ENCODE assay signal across 10 mouse cellular contexts in genomic region chr5:139495019-139495669, GRCm38 (mm10). TPM values are rescaled to one million over a fixed set of nuclear protein-coding genes. Genes with fewer than 3 reads are reported as not detected.
A peak's percentile ranks its signal among the peaks of the same experiment; 100 is the strongest.
DNase-seq lines count a peak whose midpoint lies in the region; TF ChIP-seq lines count a peak whose summit lies in the region.
"Had no signal": no experiment of that assay in that cellular context is flagged by ENCODE, and none has a peak within 500 bp of the region (broad histone marks: within the 10 kb centered on the region; RNA-seq: fewer than 3 reads in every experiment).

No protein-coding gene starts in this region.

- no peak overlapping the region for H3K9ac ChIP-seq in ES-E14 (ENCODE audit: insufficient read depth, low read depth, low read length, poor library complexity, severe bottlenecking)
- H3K9ac ChIP-seq: embryonic facial prominence, embryonic 12.5 days had no signal

- no peak overlapping the region for H3K27ac ChIP-seq in ES-E14 (ENCODE audit: insufficient read depth, low read depth, low read length, poor library complexity, severe bottlenecking)
- H3K27ac ChIP-seq: embryonic facial prominence, embryonic 12.5 days had no signal

- in situ Hi-C loops in ES-E14 (cut with MboI; ENCODE audit: low sequenced_read_pairs in 2 of 2, unreplicated experiment in 2 of 2): no loop called here

- H3K4me1 ChIP-seq in ES-E14 (ENCODE audit: control insufficient read depth in 2 of 2, insufficient read depth in 2 of 2, low read length in 2 of 2, poor library complexity in 1 of 2): peaks cover 0 to 2% of the 10 kb centered on the region in 2 experiments; a peak in 1 of 4 replicates
- H3K4me1 ChIP-seq: embryonic facial prominence, embryonic 12.5 days had no signal

- intact Hi-C loops in left cerebral cortex, postnatal 25 days (cut with DNase I): no loop called here

- H3K36me3 ChIP-seq in ES-E14 (ENCODE audit: control insufficient read depth, insufficient read depth, low read length, poor library complexity, severe bottlenecking): no peaks in the 10 kb centered on the region; the same call in 1 of the 2 replicates
- H3K36me3 ChIP-seq: embryonic facial prominence, embryonic 12.5 days had no signal

- H3K9me3 ChIP-seq in ES-E14 (ENCODE audit: control insufficient read depth, insufficient read depth, low read depth, low read length): no peaks in the 10 kb centered on the region
- H3K9me3 ChIP-seq: embryonic facial prominence, embryonic 12.5 days had no signal

- peak; percentile 17 for DNase-seq in kidney, adult 18-20 months
- no peak for DNase-seq in kidney, adult 8-10 months
- DNase-seq in ES-E14 (ENCODE audit: low read depth, low spot score): no peak
- DNase-seq in forelimb bud, embryonic 11.5 days (ENCODE audit: low read depth, low spot score): peak; percentile 67
- DNase-seq in left cerebral cortex, postnatal 25 days (ENCODE audit: low spot score in 2 of 2): peak; percentile 24 to 27
- DNase-seq in spleen, adult 18-20 months: no peak
- DNase-seq in testis, postnatal 14 days (ENCODE audit: low spot score): no peak
- DNase-seq in cerebellum, postnatal 4 days (ENCODE audit: low spot score in 2 of 2): no peak
- DNase-seq: heart, postnatal 4 days had no signal

- H3K4me3 ChIP-seq in ES-E14 (ENCODE audit: insufficient read depth in 1 of 2, low read depth in 1 of 2, low read length in 2 of 2, poor library complexity in 1 of 2, severe bottlenecking in 1 of 2): 0 out of 4 replicates have a peak overlapping the region, but pooled peaks of 1 of the 2 experiments have one; percentile 5
- H3K4me3 ChIP-seq: embryonic facial prominence, embryonic 12.5 days had no signal

TF ChIP-seq in ES-E14, 5 proteins besides CTCF, POLR2A, EP300 and RAD21:
- TF ChIP-seq MAFK (IDR thresholded peaks at IDR 0.05; ENCODE audit: insufficient read depth, low read depth, low read length): no peak
- TF ChIP-seq ZNF384 (IDR thresholded peaks at IDR 0.05; ENCODE audit: low read depth, low read length): peak; percentile 63; the same call in 1 of the 2 replicates

RNA-seq across cellular contexts. Expression of gene Zfand2a, which starts 10.8 kb away (rescaled TPM):
- total RNA-seq in ES-E14 (2012; rRNA removed): 9.6 and 17.4 TPM in 2 replicates
- total RNA-seq in left cerebral cortex, postnatal 25 days (2021): 10 to 100 TPM; 64.9 to 72.2 TPM

RNA-seq across cellular contexts. Expression of gene 3110082I17Rik, which starts 34.8 kb away (rescaled TPM):
- 29.5 and 32.6 TPM in 2 replicates for total RNA-seq in ES-E14 (2012; rRNA removed)
- 10 to 100 TPM; 13.9 to 15.6 TPM for total RNA-seq in left cerebral cortex, postnatal 25 days (2021)

RNA-seq across cellular contexts. Expression of gene Uncx, which starts 48.1 kb away (rescaled TPM):
- 0.16 TPM in 1 of 2 replicates, not detected in the other for total RNA-seq in ES-E14 (2012; rRNA removed)
- total RNA-seq in left cerebral cortex, postnatal 25 days (2021): under 1 TPM in 1 of 2 experiments, not detected in 1; 0.39 TPM
- total RNA-seq: heart, postnatal 4 days had no signal

Comparison
In these comparisons a context has a peak if more than half of its experiments do, and no peak if none do; other contexts are left out.
1. DNase-seq: peak in kidney, adult 18-20 months (single experiment), forelimb bud, embryonic 11.5 days (single experiment) and left cerebral cortex, postnatal 25 days (2 of 2); none in kidney, adult 8-10 months (0 of 2), ES-E14 (single experiment), spleen, adult 18-20 months (0 of 2), testis, postnatal 14 days (single experiment) and cerebellum, postnatal 4 days (0 of 2).